Mouse (Mus musculus): Measurements from ENCODE around the gene Gsg1l. TPM values are rescaled to one million over a fixed set of nuclear protein-coding genes. Genes with fewer than 3 reads are reported as not detected.

Gsg1l gene
- total RNA-seq, 2 experiments from 2014 or later = 0.08 TPM; not detected in 1

DNA sequence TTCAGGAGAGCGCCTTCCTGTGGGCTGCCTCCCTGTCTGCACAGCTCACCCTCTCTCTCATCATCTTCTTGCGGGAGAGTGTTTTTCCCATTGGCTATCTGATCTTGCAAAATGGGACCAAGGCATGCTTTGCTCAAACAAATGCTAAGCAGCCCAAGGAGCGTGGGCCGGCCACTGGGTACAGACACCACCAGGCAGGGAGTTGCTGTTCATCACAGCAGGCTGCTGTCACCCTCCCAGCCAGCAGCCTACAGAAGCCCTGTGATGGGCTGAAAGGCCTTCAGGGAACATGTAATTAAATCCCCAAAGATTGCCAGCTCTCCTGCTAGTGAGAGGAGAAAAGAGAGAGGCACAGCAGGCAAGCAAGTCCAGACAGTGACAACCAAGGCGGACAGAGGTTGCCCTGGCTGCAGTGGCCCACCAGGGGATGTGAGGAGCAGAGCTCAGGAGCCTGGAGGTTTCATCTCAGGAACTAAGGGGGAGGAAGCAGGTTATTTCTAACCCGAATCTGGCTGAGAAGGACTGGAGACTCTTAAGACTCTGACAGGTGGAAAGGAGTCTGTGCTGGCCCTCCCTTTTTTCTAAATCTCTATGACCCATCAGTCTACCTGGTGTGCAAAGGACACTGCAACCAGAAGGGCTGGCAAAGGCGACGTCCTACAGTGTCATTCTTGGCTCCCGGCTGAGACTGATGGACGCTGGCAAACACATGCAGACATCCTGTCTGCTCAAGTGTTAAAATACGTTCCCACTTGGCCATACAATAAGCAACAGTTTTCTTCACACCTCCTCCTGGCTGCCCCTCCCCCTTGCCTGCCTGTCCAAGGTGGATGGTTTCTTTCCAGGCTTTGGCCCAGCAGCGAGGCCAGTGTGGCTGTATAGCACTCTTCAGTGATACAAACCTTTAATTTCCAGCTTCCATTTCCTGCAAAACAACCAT is 98.0 kb downstream of the Gsg1l start:
- DNase-seq = no peak

DNA sequence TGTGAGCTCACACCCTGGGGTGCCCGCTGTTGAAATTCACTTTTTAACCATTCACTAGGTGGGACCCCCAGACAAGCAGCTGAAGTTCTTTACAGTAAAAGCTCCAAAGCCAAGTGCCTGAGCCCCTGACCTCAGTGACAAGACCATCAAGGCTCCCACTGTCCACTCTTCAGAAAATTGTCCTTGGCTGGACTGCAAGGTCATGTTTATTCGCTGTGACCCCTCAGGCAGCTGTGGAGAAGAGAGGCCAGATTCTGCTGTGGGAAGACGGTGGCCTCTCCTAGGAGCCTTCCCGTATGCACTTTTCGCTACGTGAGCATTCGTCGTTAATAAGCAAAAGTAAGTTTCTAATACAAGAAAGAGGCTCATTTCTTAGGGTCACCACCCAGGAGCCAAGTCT is 102.6 kb downstream of the Gsg1l start:
- no peak for DNase-seq

DNA sequence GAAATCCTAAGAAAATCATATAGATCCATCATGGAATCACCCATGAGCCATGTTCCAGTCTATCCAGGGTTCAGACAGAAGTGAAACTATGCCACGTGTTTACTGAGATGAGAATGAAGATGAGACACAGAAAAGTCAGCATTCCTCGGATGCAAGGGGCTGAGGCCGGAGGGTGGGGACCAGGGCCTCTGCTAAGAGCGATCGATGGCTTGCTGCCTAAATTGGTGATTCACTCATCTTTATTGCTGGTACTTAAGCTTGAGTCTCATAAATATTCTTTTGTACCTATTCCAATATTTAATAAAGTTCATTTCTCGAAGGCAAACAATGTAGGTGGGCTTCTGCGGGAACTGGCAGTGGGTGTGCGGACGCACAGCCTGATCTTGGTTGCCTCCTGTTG is 105.5 kb downstream of the Gsg1l start:
- no peak for DNase-seq

DNA sequence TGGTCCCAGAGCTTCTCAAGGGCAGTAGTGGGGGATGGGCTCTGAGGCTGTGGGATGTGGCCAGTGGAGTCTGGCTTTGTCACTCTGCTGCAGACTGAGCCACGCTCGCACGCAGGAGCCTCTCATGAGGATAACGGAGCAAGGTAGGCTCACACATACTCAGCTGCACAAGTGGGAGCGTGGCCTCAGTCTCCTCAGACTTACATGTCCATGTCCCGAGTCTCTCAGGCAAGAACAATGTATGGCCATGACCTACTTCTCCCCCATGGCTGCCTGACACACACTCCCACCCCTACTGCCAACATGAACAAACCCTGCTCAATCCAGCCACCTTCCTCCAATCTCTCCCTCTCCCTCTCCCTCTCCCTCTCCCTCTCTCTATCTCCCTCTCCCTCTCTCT is 106.8 kb downstream of the Gsg1l start:
- no peak for DNase-seq

DNA sequence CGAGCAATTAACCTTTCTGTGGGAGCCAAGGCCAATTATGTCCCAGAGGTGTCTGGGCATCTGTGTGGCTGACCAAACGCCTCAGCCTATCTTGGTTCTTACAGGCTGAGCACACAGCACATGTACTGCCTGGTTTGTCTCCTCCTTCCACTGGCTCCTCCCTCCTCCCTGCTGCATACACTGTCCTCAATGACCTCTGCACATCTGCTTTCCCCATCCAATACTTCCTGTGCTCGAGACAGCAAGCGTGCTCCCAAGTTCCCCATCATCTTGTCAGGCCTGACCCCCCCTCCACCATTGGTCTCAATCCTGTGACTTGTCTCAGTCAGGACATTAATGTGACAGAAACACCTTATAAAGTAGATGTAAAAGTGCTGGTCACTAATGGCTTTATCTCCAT is 108.3 kb downstream of the Gsg1l start:
- DNase-seq = peak; percentile 25

DNA sequence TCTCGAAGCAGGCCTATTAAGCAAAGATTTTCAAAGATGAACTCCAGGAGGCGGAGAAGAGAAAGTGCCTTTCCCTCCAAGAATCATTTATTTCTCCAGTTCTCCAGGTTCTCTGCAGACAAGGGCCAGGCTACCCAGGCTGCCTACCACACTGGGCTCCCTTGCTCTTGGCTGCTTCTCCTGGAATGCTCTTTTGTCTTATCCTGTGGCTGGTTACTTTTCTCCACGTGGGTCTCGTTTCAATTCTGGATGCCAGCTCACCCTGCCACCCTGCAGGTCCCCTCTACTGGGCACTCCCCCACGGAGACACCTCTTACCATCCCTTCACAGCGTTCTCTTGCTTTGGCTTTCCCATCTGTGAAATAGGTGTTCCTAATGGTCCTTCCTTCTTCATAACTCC is 109.4 kb downstream of the Gsg1l start:
- DNase-seq = no peak

DNA sequence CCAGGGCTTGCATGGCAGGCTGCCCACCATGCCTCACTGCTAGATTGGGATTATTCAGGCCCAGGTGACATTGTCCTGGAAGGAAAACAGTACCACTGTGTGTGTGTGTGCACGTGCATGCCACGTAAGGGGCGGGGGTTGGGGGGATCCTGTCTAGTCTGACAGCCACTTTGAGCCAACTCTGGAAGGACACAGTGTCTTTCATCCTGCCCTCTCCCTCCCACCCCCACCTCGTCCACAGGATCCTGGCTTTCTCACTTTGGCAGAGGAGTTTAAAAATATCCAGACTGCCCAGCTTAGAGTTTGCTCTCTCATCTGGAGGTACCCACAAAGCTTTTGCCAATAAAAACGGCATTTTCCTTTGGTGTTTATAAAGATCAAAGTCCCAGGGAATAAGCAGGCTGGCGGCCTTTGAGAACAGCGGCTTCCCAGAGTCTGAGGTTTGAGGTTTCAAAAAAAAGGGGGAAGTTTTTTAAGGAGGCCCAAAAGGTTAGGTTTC is 110.0 kb downstream of the Gsg1l start:
- DNase-seq = no peak

DNA sequence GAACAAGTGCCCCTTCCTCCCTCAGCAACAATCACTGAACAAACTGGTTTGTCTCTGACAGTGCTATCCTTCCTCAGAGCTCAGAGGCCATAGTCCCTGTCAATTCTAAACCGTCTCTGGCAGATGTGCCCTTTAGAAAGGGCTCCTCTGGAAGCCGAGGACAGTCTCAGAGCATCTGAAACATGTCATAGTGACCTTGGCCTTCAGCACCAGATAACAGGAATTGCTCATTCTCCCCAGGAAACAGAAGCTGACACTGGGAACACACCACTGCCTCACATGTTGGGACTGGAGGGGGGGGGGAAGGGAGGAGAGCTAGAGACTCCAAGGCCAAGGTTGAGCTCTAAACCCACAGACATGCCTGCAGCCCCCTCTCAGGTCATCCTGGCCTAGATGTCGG is 113.1 kb downstream of the Gsg1l start:
- no peak for DNase-seq

DNA sequence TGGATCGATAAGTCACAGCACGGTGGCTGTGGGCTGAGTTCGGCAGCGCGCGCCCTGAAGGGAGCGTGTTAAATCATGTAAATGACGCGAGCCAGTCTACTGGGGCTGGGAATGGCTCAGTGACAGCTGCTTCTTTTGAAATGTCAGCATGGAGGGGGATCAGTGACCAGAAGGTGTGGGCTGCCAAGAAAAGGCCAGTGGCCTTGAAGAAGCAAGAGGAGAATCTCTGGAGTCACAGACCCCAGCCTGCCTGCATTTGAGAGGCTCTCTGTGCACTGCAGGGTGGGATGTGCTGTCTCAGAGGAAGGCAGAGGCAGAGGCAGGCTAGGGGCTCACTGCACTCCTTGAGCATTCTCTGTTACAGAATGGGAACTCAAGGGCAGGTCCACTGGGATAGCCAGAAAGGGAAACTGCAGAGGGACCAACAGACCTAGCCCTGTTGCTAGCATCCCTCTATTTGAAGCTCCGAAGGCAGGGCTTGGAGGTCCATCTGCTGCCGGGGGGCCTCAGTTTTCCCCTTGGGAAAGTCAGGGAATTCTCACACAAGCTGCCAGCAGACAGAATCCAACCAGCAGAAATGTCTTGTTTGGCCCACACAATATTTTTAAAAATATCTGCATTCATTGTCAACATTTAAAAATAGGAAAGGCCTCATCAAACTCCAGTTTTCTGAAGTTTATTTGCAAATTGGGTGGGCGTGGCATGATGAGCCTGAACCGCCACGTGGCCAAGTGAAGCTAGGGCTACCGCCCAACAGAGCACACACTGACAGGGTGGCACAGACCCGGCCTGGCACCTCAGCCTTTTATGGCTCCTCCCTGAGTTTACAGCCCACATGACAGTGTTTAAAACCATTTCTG is 115.6 kb downstream of the Gsg1l start:
- DNase-seq = peak; percentile 50

DNA sequence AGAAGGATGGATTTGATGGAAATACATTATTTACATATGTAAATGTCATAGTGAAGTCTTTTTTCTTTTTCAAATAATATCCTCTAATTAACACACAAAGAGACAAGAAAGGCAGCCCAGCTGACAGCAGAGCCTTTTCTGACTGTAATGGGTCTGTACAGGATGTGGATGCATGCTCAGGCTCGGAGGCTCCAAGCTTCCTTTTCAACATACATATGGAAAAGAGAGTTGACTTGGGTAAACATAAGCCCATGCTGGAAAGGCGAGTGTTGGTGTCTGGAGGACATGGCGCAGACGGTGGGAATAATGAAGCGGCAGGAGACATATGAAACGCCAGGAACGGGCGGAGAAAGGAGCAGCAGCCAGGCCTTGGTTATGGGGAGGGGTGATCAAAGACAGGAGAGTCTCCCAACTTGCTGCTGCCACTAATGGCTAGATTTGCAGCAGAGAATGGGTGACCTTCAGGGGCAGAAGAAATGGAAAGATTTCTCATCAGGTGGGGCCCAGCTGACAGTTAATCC is 118.1 kb downstream of the Gsg1l start:
- DNase-seq = no peak

DNA sequence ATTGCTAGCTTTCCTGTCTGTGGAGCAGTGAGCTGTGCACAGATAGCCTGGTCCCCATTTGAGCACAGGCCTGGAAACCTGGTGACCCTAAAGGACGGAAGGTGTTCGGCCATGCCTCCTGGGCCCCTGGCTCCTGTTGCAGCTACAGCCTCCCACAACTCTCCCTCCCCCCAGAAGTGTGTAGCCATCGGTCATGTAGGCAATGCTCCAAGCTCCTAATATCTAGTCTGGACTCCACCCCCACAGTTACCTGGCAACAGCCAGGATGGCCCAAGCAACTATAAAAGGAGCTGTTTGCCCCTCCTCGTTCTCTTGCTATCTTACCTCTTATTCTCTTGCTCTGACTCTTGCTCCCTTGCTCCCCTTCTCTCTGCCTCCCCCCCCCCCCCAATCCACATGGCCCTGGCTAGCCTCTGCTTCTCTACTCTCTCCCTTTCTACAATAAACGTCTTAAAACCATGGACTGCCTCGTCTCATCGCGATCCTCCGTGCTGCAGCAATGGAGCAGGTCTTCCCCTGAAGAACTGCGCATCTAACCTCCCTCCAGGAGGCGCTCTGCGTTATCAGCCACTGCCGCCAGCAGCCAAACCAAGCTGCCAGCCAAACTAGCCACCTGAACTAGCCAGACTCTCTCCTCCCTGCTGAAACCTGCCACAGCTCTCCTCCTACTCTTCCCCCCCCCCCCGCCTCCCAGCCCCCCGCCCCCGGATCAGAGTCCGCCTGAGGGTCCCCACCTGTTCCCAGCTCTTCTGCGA is 122.7 kb downstream of the Gsg1l start:
- no peak for DNase-seq

DNA sequence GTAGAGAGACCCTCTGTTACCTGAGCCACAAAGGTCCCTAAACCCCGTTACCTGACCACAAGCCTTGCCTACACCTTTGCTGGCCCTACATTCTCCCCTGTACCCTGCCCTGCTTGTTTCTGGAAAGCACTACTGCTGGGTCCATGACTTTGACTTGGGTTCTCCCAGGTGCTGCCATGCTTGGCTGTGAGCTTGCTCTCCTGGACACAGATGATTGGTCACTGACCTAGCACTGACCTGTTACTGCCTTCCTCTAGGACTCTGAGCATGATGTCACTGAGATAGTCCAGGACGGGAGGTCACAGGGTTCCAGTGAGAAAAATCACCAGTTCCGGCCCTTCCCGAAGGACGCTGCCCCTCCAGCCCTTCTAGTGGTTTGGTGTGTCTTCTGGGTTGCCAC is 123.4 kb downstream of the Gsg1l start:
- no peak for DNase-seq

DNA sequence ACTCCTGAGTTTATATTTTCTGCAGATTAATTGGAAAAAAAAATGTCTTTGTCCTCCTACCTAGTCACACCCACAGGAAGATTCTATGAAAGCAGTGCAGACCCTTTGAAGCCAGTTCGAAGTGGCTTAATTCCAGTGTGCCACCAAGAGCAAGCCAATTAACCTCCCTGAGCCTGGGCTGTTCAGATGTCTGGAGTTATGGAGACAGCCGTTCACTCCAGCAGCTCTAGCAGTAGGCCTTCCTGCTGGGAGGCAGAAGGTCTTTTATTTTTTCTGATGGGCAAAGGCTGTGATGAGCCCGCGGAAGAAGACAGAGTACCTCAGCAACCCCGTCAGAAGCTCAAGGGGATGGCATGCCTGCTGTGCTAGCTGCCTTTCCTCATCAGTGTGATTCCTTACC is 127.2 kb downstream of the Gsg1l start:
- no peak for DNase-seq

DNA sequence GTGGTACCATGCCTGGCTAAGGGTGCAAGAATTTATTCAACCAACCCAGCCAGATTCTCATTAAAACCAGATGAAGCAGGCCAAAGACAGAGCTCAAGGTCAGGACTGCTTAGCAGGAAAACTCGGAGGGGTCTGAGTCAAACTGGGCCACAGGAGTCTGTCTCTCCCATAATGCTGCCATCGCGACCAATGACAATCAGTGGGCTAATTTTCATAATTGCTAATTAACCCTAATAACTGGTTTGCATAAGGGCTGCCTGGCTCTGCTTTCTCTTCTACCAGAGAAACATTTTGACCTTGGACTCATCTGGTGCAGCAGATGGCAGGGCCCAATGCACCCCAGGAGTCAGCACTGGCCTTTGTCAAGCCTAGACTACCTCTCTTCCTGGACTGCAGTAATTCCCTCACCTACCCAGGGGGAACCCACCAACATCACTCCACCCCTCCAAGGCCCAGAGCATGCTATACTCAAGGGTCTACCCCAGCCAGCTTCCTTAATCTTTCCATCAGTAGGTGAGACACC is 127.8 kb downstream of the Gsg1l start:
- no peak for DNase-seq

DNA sequence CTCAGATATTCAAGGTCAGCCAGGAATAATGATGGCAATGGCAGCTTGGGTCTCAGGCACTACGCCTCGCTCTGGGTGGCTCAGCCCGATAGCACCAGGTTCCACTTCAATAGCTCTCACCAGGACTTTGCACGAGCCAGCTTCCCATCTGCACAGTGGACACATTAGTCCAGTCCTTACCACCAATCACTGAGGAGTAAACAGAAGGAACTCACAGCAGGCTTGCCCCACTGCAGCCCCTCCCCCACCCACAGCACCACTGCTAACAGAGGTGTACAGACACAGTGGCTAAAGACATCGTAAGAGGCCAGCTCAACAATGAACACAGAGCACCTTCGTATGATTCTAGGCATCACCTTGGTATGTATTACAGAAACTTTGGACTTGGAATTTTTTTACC is 128.4 kb downstream of the Gsg1l start:
- DNase-seq = no peak

DNA sequence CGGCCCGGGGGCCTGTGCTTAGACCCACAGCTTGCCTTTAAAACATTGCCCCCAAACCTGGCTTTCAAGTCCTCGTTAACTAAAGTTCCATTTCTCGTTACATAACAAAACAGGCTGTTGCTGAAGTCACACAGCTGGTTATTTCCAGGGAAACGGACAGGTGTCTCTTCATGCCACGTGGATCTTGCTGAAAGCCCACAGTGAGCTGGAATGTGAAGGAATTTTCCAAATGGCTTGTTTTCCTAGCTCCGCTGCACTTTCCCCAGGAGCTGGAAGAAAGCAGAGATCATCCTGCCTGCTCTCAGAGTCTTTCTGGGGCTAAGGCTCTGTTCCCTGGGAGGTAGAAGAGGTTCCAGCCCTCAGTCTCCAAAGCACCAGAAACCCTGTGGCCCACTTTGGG is 130.3 kb downstream of the Gsg1l start:
- no peak for DNase-seq

DNA sequence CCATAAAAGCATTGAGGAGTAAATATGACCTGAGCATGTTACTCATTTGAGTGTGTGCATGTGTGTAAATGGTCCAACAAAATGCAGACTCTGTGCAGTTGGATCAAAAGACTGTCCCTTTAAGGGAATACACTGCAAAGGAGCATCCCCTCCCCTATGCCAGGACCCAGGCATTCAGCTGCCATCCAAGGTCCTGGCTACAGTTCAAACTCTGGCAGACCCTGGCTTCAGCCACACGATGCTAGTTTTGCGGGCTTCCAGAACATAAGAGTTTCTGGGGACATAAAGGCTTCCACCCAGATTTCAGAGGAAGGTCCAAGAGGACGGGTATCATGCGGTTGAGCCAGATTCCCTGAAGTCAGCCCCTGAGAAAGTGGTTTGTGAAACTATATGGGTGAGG is 133.2 kb downstream of the Gsg1l start:
- DNase-seq = no peak

DNA sequence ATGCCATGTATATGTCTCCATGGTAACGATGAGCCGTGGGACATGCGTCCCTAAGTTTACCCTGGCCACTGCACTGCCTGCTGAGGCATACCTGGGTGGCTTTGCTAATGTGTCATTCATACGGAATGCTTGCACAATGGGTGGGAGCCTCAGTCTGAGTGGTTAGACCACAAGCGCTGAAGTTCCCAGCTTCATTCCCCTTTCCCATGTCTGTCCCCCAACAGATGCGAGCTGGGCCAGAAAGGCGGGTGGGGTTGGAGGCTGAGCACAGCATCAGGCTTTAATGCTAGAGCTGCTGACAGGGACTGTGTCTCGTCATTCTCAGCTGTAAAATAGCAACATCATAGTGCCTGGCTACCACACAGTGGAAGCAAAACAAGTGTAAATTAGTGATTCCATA is 136.3 kb downstream of the Gsg1l start:
- no peak for DNase-seq

DNA sequence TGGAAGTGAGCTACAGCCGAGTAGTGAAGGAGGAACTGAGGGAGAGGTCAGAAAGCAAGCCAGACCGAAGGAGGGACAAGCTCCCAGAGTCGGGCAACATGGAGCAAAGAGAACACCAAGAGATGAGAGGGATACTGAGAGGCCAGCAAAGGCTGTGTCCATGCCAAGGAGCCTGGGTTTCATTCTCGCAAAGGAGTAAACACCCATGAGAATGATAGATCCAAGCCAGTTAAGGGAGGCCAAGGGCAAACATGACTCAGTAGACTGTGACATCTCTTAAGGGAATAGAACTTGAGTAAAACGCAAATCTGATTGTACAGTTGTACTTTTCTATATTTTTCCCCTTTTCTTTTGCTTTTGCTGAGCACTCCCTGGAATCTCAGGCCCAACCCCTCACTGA is 137.6 kb downstream of the Gsg1l start:
- DNase-seq = no peak

DNA sequence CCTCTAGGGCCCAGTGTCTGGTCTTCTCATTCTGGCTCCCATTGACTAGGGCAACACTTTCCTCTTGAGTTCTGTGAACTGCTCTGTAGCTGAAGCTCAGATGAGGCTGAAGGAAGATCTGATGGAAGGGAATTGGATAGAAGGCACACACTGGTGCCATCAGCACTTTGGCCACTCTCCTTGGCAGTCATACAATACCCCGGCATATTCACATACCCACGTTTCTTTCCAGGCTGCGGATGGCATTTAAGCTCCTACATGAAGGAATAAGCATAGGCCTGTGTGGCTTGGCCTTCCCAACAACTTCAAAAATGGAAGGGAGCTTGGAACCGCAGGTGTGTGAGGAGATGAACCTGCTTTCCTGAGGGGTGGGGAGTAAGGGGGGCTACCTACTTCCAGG is 138.7 kb downstream of the Gsg1l start:
- DNase-seq = no peak

DNA sequence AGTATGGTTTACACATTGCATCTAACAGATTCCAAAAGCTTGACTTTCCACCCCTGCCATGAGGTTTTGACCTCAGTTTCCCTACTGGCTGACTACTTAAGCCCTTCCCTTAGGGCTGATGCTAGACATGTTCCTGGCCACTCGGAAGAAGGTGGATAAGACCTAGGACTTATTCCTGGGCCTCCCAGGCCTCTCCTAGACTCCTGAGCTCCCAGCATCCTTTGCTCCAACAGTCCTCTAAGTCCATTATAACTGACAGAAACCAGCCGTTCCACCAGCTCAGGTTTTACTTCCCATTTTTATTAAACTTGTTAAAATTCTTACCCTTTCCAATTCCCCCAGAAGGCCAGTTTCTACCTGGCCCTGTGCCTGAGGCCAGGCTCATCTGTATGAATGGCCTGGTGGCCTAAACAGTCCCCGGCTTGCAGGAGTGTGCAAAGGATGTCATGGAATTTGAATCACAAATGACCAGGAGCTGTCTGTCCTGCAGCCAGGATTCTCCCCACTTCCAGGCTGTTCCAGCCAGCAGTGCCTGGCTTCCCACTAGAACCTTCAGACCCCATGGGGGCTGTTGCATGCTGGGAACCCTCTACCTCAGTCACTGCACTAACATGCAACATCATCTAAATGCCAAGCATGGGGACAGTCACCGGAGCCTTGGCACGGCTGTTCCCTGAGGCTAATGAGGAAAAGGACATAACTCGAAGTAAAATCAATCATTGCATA is 139.7 kb downstream of the Gsg1l start:
- DNase-seq = no peak

All from gastrocnemius, postnatal 25 days (tissue).